Mouse (Mus musculus) MEL (cell line): ENCODE results near the gene Serinc5.
A peak's percentile ranks its signal among the peaks of the same experiment; 100 is the strongest.

Experiments
- CHD1 ChIP-seq: IDR thresholded peaks from 2 replicates; pipeline ENCODE4 v1.6.1; 2012; ENCODE audit warnings: low read depth, mild to moderate bottlenecking, inconsistent platforms, low read length, improper control_type of control experiment
- CTCF ChIP-seq, 3 experiments: IDR thresholded peaks in 2 of 3; conservative IDR thresholded peaks in 1 of 3; 2 replicates each; pipeline ENCODE4 v1.5.1; 2011 to 2012; ENCODE audit warnings: low read length in 3 of 3, low read depth in 2 of 3, mild to moderate bottlenecking in 2 of 3, improper control_type of control experiment in 1 of 3, inconsistent platforms in 1 of 3, mixed read lengths in 1 of 3, moderate library complexity in 1 of 3; ENCODE audit not compliant: control insufficient read depth in 1 of 3, insufficient read depth in 1 of 3, poor library complexity in 1 of 3, severe bottlenecking in 1 of 3
- EP300 ChIP-seq, 2 experiments: IDR thresholded peaks; 2 replicates each; pipeline ENCODE4 v1.6.1; 2011; ENCODE audit warnings: improper control_type of control experiment in 2 of 2, low read length in 2 of 2, low read depth in 1 of 2, mild to moderate bottlenecking in 1 of 2
- GATA1 ChIP-seq: IDR thresholded peaks from 2 replicates; pipeline ENCODE4 v1.6.1; 2011; ENCODE audit warnings: low read depth, low read length, improper control_type of control experiment
- JUND ChIP-seq: IDR thresholded peaks from 2 replicates; pipeline ENCODE4 v1.6.1; 2011; ENCODE audit warnings: low read depth, mild to moderate bottlenecking, improper control_type of control experiment, low read length
- MEF2A ChIP-seq: IDR thresholded peaks from 2 replicates; pipeline ENCODE4 v1.6.1; 2014; ENCODE audit warnings: low read depth, mild to moderate bottlenecking, inconsistent platforms, low read length, improper control_type of control experiment; ENCODE audit not compliant: poor library complexity, insufficient replicate concordance, severe bottlenecking; ENCODE audit errors: extremely low read depth
- MYC ChIP-seq: IDR thresholded peaks from 2 replicates; pipeline ENCODE4 v1.6.1; 2011; ENCODE audit warnings: low read depth, mild to moderate bottlenecking, low read length, improper control_type of control experiment, moderate library complexity
- POLR2A ChIP-seq, 2 experiments: IDR thresholded peaks; 2 replicates each; pipeline ENCODE4 v1.6.1; 2011 to 2012; ENCODE audit warnings: low read length in 2 of 2, mild to moderate bottlenecking in 2 of 2, control low read depth in 1 of 2, improper control_type of control experiment in 1 of 2, low read depth in 1 of 2, moderate library complexity in 1 of 2; ENCODE audit not compliant: control insufficient read depth in 1 of 2, insufficient read depth in 1 of 2, poor library complexity in 1 of 2
- POLR2AphosphoS2 ChIP-seq: IDR thresholded peaks from 2 replicates; pipeline ENCODE4 v1.6.1; 2011; ENCODE audit warnings: low read length, improper control_type of control experiment
- USF1 ChIP-seq: IDR thresholded peaks from 2 replicates; pipeline ENCODE4 v1.6.1; 2014; ENCODE audit warnings: low read depth, mild to moderate bottlenecking, inconsistent platforms, low read length, improper control_type of control experiment, moderate library complexity
- USF2 ChIP-seq, 2 experiments: IDR thresholded peaks; 2 replicates each; pipeline ENCODE4 v1.6.1; 2011 to 2012; ENCODE audit warnings: improper control_type of control experiment in 2 of 2, low read length in 2 of 2, borderline replicate concordance in 1 of 2, inconsistent platforms in 1 of 2, low read depth in 1 of 2, mild to moderate bottlenecking in 1 of 2; ENCODE audit not compliant: insufficient read depth in 1 of 2
- ZMIZ1 ChIP-seq: IDR thresholded peaks from 2 replicates; pipeline ENCODE4 v1.6.1; 2012; ENCODE audit warnings: low read depth, mild to moderate bottlenecking, inconsistent platforms, low read length, improper control_type of control experiment, moderate library complexity
- ZNF384 ChIP-seq: IDR thresholded peaks from 2 replicates; pipeline ENCODE4 v1.6.1; 2012; ENCODE audit warnings: low read depth, mild to moderate bottlenecking, inconsistent platforms, low read length, improper control_type of control experiment

DNA sequence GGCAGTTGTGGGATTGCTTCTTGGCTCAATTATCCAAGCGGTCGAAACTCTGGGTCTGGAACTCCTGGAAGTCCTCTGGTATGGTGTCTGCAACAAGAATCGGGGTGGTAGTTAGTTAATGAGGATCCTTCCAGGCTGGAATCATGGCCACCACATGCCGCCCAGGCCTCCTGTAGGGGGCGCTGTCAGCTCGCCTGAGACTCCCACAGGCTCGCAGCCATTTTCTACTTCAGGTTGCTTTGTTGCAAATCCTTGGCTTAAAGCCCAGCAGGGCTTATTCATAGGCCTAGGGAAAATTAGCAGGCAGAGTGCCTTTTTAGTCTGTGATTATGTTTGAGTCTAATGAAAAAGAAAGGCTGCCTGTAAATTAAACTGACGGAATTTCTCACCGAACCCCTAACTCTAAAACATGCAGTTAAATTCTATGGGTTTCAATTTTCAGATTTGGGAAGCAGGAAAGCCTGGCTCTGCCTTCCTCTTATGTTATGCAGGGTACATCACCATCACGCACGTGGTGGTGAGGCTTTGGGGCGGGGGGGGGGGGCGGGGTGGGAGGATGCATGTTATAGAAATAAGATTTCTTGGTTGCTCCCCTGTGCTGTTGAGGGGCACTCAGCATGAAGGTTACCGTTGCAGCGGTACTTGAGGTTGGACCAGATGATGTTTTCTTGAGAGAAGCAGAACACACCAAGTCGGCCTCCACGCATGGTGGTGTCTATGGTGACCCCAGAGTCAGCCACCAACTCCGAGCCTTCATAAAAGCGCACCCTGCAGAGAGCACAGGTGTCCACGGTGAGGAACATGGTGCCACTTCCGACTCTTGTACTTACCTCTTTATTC is 141.1 kb downstream of the Serinc5 start:
- no peak for TF ChIP-seq MEF2A
- no peak for TF ChIP-seq POLR2A (IDR thresholded peaks at IDR 0.05; ENCODE audit: control insufficient read depth in 1 of 2, insufficient read depth in 1 of 2, low read depth in 1 of 2, low read length in 2 of 2, poor library complexity in 1 of 2)
- no peak for TF ChIP-seq USF1
- no peak for TF ChIP-seq JUND
- peak; percentile 81 to 93 (median 86) for TF ChIP-seq CTCF (IDR thresholded peaks at IDR 0.05 in 2 of 3, conservative IDR thresholded peaks at IDR 0.05 in 1 of 3; ENCODE audit: control insufficient read depth in 1 of 3, insufficient read depth in 1 of 3, low read depth in 2 of 3, low read length in 3 of 3, poor library complexity in 1 of 3, severe bottlenecking in 1 of 3)
- TF ChIP-seq USF2 (IDR thresholded peaks at IDR 0.05; ENCODE audit: borderline replicate concordance in 1 of 2, insufficient read depth in 1 of 2, low read depth in 1 of 2, low read length in 2 of 2) = no peak
- peak; percentile 85 for TF ChIP-seq MYC
- TF ChIP-seq EP300 (IDR thresholded peaks at IDR 0.05; ENCODE audit: low read depth in 1 of 2, low read length in 2 of 2) = no peak
- TF ChIP-seq CHD1 = no peak
- no peak for TF ChIP-seq ZMIZ1
- TF ChIP-seq GATA1 = no peak
- TF ChIP-seq ZNF384 = no peak
- TF ChIP-seq POLR2AphosphoS2 = no peak
